Mouse (Mus musculus) embryonic facial prominence, embryonic 10.5 days (tissue): ENCODE results near the gene Dyrk1a. TPM values are rescaled to one million over a fixed set of nuclear protein-coding genes. Genes with fewer than 3 reads are reported as not detected.

Source experiments
- DNase-seq: peaks from one replicate; pipeline ENCODE4 v3.0.0-alpha.2; 2017; ENCODE audit warnings: low spot score
- H3K27ac ChIP-seq: fragments of 300-500 bp; sonication (generic); replicated peaks from 2 replicates; pipeline ENCODE4 v1.5.1; 2016; ENCODE audit warnings: mild to moderate bottlenecking
- H3K27me3 ChIP-seq: fragments of 300-500 bp; sonication (generic); replicated peaks from 2 replicates; pipeline ENCODE4 v1.6.1; 2016; ENCODE audit warnings: low read depth, mild to moderate bottlenecking; ENCODE audit not compliant: poor library complexity, severe bottlenecking
- H3K36me3 ChIP-seq: fragments of 300-500 bp; sonication (generic); replicated peaks from 2 replicates; pipeline ENCODE4 v1.6.1; 2016; ENCODE audit warnings: mild to moderate bottlenecking, moderate library complexity
- H3K4me1 ChIP-seq: fragments of 300-500 bp; sonication (generic); 2 replicates; pipeline ENCODE4 v1.6.1; 2016
- H3K4me3 ChIP-seq: fragments of 300-500 bp; sonication (generic); 2 replicates; pipeline ENCODE4 v1.5.1; 2016; ENCODE audit warnings: mild to moderate bottlenecking, moderate library complexity
- H3K9me3 ChIP-seq: fragments of 300-500 bp; sonication (generic); 2 replicates; pipeline ENCODE4 v1.6.1; 2016; ENCODE audit warnings: mild to moderate bottlenecking
- WGBS: fragments of 180-500 bp; shearing (Covaris S2); methylation state at CpG from one replicate; pipeline ENCODE4 v1.1.7; 2016; 5-methylcytosine and 5-hydroxymethylcytosine counted together
- polyA plus RNA-seq: library from polyadenylated mRNA; unstranded; fragments of >200 nt; fragmentation: Nextera tagmentation; extraction: Ambion mirVana; gene quantifications from 2 replicates; pipeline ENCODE4 v1.2.1, GENCODE M21; 2016

Gene Dyrk1a
- 9.5 and 10.0 TPM in 2 replicates for polyA plus RNA-seq

GRCm38 (mm10) chr16:94569229-94570176, at the start of gene Dyrk1a:
Gene Dyrk1a, plus strand, starts transcription at chr16:94570010.
- WGBS = 2% methylated on average over 133 of the region's 133 CpGs
- peaks cover 41% of the 10 kb centered on the region for H3K4me1 ChIP-seq
- no peaks in the 10 kb centered on the region for H3K36me3 ChIP-seq
- H3K9me3 ChIP-seq = no peaks in the 10 kb centered on the region
- peak; percentile 100 for DNase-seq
- H3K27me3 ChIP-seq = no peaks in the 10 kb centered on the region
- peak within 1 kb of the TSS; percentile 98 for H3K4me3 ChIP-seq
- H3K27ac ChIP-seq = peak within 1 kb of the TSS; percentile 99

GRCm38 (mm10) chr16:94523594-94524377, 46.0 kb upstream of the Dyrk1a start:
- Histone ChIP-seq H3K36me3 (no peaks in the 10 kb centered on the region), H3K27ac (no peak overlapping the region), H3K9me3 (no peaks in the 10 kb centered on the region), H3K4me1 (peaks cover 41% of the 10 kb centered on the region), H3K27me3 (no peaks in the 10 kb centered on the region), H3K4me3 (0 out of 2 replicates have a peak overlapping the region, but pooled peaks have one; percentile 3)
- DNase-seq = no peak
- WGBS = 68% methylated on average over 6 of the region's 6 CpGs

GRCm38 (mm10) chr16:94524691-94525090, 45.1 kb upstream of the Dyrk1a start:
- no peak for DNase-seq
- Histone ChIP-seq H3K27ac (no peak overlapping the region), H3K9me3 (no peaks in the 10 kb centered on the region), H3K27me3 (no peaks in the 10 kb centered on the region), H3K4me1 (peaks cover 33% of the 10 kb centered on the region), H3K36me3 (no peaks in the 10 kb centered on the region), H3K4me3 (peak overlapping the region; percentile 87; the same call in 1 of the 2 replicates)
- WGBS = 80% methylated on average over 9 of the region's 9 CpGs

- H3K27ac ChIP-seq = peak overlapping the region; percentile 93
- DNase-seq = no peak
- no peaks in the 10 kb centered on the region for H3K9me3 ChIP-seq
- H3K4me3 ChIP-seq = peak overlapping the region; percentile 87
- peaks cover 27% of the 10 kb centered on the region for H3K4me1 ChIP-seq
- H3K36me3 ChIP-seq = no peaks in the 10 kb centered on the region
- H3K27me3 ChIP-seq = no peaks in the 10 kb centered on the region
- WGBS = under 1% methylated on average over 24 of the region's 24 CpGs
Observed at GRCm38 (mm10) chr16:94525955-94526343, 43.9 kb upstream of the Dyrk1a start.

GRCm38 (mm10) chr16:94526344-94527151, 43.3 kb upstream of the Dyrk1a start, which contains the start of gene Vps26c:
Gene Vps26c, minus strand, starts transcription at chr16:94526830.
- no peaks in the 10 kb centered on the region for H3K27me3 ChIP-seq
- no peaks in the 10 kb centered on the region for H3K9me3 ChIP-seq
- H3K4me1 ChIP-seq = peaks cover 27% of the 10 kb centered on the region
- peak; percentile 98 for DNase-seq
- H3K4me3 ChIP-seq = peak within 1 kb of the TSS; percentile 87
- under 1% methylated on average over 93 of the region's 93 CpGs for WGBS
- no peaks in the 10 kb centered on the region for H3K36me3 ChIP-seq
- peak within 1 kb of the TSS; percentile 93 for H3K27ac ChIP-seq

GRCm38 (mm10) chr16:94527152-94527534, 42.7 kb upstream of the Dyrk1a start:
- Histone ChIP-seq H3K9me3 (no peaks in the 10 kb centered on the region), H3K4me3 (peak overlapping the region; percentile 87), H3K27ac (peak overlapping the region; percentile 93), H3K4me1 (peaks cover 27% of the 10 kb centered on the region), H3K36me3 (no peaks in the 10 kb centered on the region), H3K27me3 (no peaks in the 10 kb centered on the region)
- DNase-seq = no peak
- WGBS = 10% methylated on average over 13 of the region's 13 CpGs

- DNase-seq = no peak
- H3K36me3 ChIP-seq = no peaks in the 10 kb centered on the region
- WGBS = 63% methylated on average over 3 of the region's 3 CpGs
- H3K4me1 ChIP-seq = peaks cover 27% of the 10 kb centered on the region
- H3K27ac ChIP-seq = peak overlapping the region; percentile 93
- peak overlapping the region; percentile 87 for H3K4me3 ChIP-seq
- no peaks in the 10 kb centered on the region for H3K27me3 ChIP-seq
- no peaks in the 10 kb centered on the region for H3K9me3 ChIP-seq
Observed at GRCm38 (mm10) chr16:94527546-94527945, 42.3 kb upstream of the Dyrk1a start.

GRCm38 (mm10) chr16:94531268-94531667, 38.5 kb upstream of the Dyrk1a start:
- DNase-seq = no peak
- WGBS = 86% methylated on average over 4 of the region's 4 CpGs
- Histone ChIP-seq H3K4me1 (peaks cover 11% of the 10 kb centered on the region), H3K9me3 (no peaks in the 10 kb centered on the region), H3K27me3 (no peaks in the 10 kb centered on the region), H3K4me3 (no peak overlapping the region), H3K27ac (no peak overlapping the region), H3K36me3 (no peaks in the 10 kb centered on the region)

- H3K27ac ChIP-seq = no peak overlapping the region
- H3K4me3 ChIP-seq = no peak overlapping the region
- H3K4me1 ChIP-seq = peaks cover 10% of the 10 kb centered on the region
- H3K9me3 ChIP-seq = no peaks in the 10 kb centered on the region
- H3K36me3 ChIP-seq = no peaks in the 10 kb centered on the region
- 78% methylated on average over 6 of the region's 6 CpGs for WGBS
- no peak for DNase-seq
- no peaks in the 10 kb centered on the region for H3K27me3 ChIP-seq
Observed at GRCm38 (mm10) chr16:94533679-94534078, 36.1 kb upstream of the Dyrk1a start.

GRCm38 (mm10) chr16:94535716-94536115, 34.1 kb upstream of the Dyrk1a start:
- no peaks in the 10 kb centered on the region for H3K27me3 ChIP-seq
- no peak for DNase-seq
- no peak overlapping the region for H3K4me3 ChIP-seq
- no peaks in the 10 kb centered on the region for H3K9me3 ChIP-seq
- peaks cover 10% of the 10 kb centered on the region for H3K4me1 ChIP-seq
- WGBS = 89% methylated on average over 5 of the region's 5 CpGs
- H3K36me3 ChIP-seq = no peaks in the 10 kb centered on the region
- H3K27ac ChIP-seq = no peak overlapping the region

- WGBS = 68% methylated on average over 7 of the region's 7 CpGs
- no peak for DNase-seq
- no peak overlapping the region for H3K27ac ChIP-seq
Observed at GRCm38 (mm10) chr16:94536417-94537158, 33.2 kb upstream of the Dyrk1a start.

More at GRCm38 (mm10) chr16:94536417-94537158, 33.2 kb upstream of the Dyrk1a start:
- peaks cover 10% of the 10 kb centered on the region for H3K4me1 ChIP-seq
- H3K4me3 ChIP-seq = no peak overlapping the region
- no peaks in the 10 kb centered on the region for H3K9me3 ChIP-seq
- H3K27me3 ChIP-seq = no peaks in the 10 kb centered on the region
- H3K36me3 ChIP-seq = no peaks in the 10 kb centered on the region
